Mouse (Mus musculus): ENCODE data around the gene Nadsyn1. TPM values are rescaled to one million over a fixed set of nuclear protein-coding genes. Genes with fewer than 3 reads are reported as not detected.

Nadsyn1 gene
- total RNA-seq, 2 experiments from 2014 or later, result 5.9 to 6.9 TPM

DNA sequence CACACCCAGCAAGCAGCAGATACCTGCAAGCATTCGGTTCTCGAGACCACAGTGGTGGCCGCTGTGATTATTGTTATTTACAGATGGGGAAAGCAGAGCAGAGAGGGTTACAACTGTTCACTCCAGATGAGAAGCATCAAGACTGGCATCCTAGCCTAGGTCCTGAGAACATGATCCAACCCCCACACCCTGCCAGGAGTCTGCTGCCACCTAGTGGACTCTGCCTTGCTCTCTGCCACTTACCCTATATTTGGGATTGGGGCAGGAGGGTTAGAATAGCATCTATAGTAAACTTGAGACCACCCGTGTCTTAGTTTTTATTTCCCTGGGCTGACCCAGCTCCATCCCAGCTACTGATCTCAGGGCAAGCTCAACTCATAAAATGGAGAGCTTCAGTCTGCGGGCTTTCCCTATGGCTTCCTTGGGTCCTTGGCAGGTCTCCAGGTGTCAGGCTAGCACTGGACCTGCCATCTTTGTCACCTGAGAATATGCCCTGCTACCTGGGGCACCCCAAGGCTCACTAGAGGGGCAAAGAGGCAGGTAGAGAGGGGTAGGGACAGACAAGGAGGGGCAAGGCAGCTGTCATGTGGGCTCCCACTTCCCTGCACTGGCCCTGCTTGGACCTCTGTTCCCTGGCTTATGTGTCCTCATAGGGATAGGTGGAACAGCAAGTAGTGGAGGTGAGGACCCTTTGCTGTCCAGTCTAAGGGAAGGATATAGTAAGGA, 68.5 kb downstream of the Nadsyn1 start:
- DNase-seq, result peak; percentile 33 to 50

DNA sequence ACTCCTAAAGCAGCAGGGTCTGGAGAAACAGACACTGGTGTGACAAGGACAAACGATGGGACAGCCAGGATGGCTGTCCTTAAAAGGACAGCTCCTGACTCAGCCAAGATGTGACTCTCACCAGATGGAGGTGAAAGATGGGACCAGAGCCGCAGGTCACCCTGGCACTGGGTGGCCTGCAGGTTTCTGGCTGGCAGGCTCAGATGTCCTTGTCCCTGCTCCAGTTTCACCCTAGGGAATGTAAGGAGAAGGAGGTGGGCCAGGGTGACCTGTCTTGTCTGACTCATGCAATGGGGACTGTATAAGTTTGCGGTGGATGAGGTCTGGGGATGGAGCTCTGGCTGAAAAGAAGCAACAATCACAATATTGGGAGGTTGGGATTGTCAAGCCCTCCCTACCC, 70.0 kb downstream of the Nadsyn1 start:
- no peak for DNase-seq

DNA sequence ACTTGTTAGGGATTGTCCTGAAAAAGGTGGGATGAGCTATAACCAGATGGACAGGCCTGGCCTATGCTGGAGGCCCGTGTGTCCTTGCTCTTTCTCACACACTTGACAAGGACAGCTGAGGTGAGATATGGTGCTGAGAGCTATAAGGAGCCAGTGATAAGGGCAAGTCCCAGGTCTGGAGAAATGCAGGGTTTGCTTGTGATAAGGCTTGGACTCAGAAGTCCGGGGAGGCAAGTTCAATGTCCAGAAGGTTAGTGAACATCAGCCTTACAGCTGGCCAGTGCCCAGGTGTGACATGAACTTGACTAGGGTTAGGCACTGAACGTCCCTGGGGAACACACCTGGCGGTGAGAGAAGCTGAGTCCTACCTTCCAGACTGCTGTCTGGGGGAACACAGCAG, 70.6 kb downstream of the Nadsyn1 start:
- no peak for DNase-seq

DNA sequence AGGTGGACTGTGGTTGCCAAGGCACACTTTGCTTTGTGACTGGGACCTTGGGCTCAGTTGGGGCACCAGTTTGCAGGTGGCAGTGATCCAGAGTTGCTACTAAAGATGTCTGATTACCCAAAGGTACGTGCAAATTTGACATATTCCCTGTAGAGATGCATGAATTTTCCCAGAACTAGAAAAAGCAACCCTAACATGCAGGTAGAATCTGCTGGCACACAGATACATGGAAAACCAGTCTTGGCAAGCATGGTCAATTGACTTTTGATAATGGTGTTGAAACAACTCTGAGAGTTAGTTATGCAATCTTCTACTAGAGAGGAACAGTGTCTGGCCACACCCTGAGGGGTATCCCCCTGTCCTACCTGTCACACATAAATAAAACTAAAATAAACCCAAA, 71.3 kb downstream of the Nadsyn1 start:
- DNase-seq, result no peak

DNA sequence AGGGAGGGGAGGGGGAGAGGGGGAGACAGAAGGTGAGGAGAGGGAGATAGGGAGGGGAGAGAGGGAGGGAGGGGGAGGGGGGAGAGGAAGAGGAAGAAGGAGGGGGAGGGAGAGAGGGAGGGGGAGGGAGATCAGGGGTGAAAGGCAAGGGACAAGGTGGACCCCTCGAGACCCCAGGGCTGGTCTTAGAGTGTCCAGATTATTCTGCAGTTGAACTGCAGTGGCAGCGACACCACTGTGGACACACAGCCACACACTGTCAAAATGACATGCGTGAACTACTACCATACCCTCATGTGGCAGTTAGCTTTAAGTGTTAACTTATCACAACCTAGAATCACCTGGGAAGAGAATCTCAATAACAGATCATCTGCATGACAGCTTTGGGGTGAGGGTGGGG, 73.6 kb downstream of the Nadsyn1 start:
- DNase-seq, result no peak

DNA sequence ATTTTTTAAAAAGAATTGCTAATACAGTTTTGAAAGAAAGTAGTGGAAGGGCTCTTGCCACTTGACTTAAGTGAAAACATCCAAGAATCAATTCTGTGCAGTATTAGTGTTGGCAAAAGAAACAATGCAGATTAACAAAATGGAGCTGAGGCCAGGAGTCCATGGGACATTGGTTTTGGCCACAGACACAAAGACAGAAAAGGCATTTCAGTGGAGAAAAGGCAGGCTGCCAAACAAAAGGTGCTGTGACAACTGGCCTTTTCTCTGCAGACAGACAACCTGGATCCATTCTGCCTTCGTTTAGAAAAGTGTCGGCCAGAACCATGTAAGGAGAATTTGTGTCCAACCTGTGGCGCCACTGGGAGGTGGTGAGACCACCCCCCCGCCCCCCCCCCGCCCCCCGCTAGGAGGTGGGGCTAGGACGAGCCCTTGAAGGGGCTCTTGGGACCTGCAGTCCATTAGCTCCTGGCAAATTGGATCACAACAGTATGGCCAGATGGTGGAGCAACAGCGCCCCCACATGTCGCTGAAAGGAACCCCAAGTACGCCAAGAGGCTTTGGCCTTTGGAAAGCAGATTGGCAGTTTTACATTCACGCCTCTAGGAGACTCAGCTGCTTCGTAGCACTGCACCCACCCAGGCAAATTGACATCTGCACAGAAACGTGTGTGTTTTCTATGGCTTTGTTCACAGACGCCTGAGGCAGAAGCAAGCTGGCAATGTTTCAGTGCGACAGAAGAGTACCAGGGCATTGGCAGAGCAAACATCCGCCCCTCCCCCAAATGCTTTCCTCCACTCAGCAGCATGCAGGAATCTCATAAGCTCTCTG, 74.4 kb downstream of the Nadsyn1 start:
- peak; percentile 87 to 89 for DNase-seq

Small RNA genes lying within 50 kb of the gene (microRNA-seq; reads per million reads assigned to microRNA genes)
- gene Gm22064, result 0 reads per million in 2 experiments

Other genes starting within 250 kb of the Nadsyn1 start
- gene Cars, start 222.8 kb downstream of the Nadsyn1 start, total RNA-seq (2021), result 10 to 100 TPM; 46.3 to 51.5 TPM
- under 1 TPM in 1 of 2 experiments, not detected in 1; 0.10 TPM for gene Tnfrsf26, start 194.1 kb downstream of the Nadsyn1 start, total RNA-seq (2021)
- gene Tnfrsf22, start 173.2 kb downstream of the Nadsyn1 start, total RNA-seq (2021), result 1 to 10 TPM; 1.7 to 2.7 TPM
- gene Tnfrsf23, start 137.0 kb downstream of the Nadsyn1 start, total RNA-seq (2021), result 1 to 10 TPM; 1.1 to 1.4 TPM
- 10 to 100 TPM; 28.2 to 28.3 TPM for gene Osbpl5, start 65.9 kb downstream of the Nadsyn1 start, total RNA-seq (2021)
- gene Mrgprg, start 55.9 kb downstream of the Nadsyn1 start, total RNA-seq (2021), result not detected
- gene Mrgpre, start 38.3 kb downstream of the Nadsyn1 start, total RNA-seq (2021), result 1 to 10 TPM; 5.4 to 6.5 TPM
- 10 to 100 TPM; 39.0 to 40.8 TPM for gene Dhcr7, start 296 bp upstream of the Nadsyn1 start, total RNA-seq (2021)
- gene Gm498, start 44.0 kb upstream of the Nadsyn1 start, total RNA-seq (2021), result not detected
- 100 to 1,000 TPM; 121 to 138 TPM for gene Shank2, start 179.1 kb upstream of the Nadsyn1 start, total RNA-seq (2021)

Measured in layer of hippocampus, postnatal 36 days (tissue).